ENCODE assay signal across 7 mouse cellular contexts in genomic region chr17:6781273-6781672, GRCm38 (mm10). TPM values are rescaled to one million over a fixed set of nuclear protein-coding genes. Genes with fewer than 3 reads are reported as not detected.
A peak's percentile ranks its signal among the peaks of the same experiment; 100 is the strongest.
DNase-seq lines count a peak whose midpoint lies in the region; ATAC-seq and TF ChIP-seq lines count a peak whose summit lies in the region.

No protein-coding gene starts in this region.

- TF ChIP-seq CTCF in lung, postnatal 0 days (IDR thresholded peaks at IDR 0.05) = no peak
- TF ChIP-seq CTCF in stomach, postnatal 0 days (IDR thresholded peaks at IDR 0.05; ENCODE audit: low read depth) = no peak

- peak overlapping the region; percentile 92 for H3K9ac ChIP-seq in lung, postnatal 0 days (replicated peaks; ENCODE audit: low read depth)
- H3K9ac ChIP-seq in forebrain, embryonic 11.5 days (ENCODE audit: low read length) = no peak overlapping the region
- no peak overlapping the region for H3K9ac ChIP-seq in liver, embryonic 11.5 days (ENCODE audit: low read depth, low read length)
- H3K9ac ChIP-seq in stomach, postnatal 0 days (ENCODE audit: low read length) = peak overlapping the region; percentile 43

- H3K27ac ChIP-seq in lung, postnatal 0 days (ENCODE audit: low read length) = peak overlapping the region; percentile 98
- no peak overlapping the region for H3K27ac ChIP-seq in forebrain, embryonic 11.5 days (ENCODE audit: low read depth, low read length)
- H3K27ac ChIP-seq in liver, embryonic 11.5 days (ENCODE audit: low read depth, low read length) = no peak overlapping the region
- peak overlapping the region; percentile 45; the same call in 1 of the 2 replicates for H3K27ac ChIP-seq in stomach, postnatal 0 days (replicated peaks)

- peak overlapping the region; percentile 95 for H3K4me2 ChIP-seq in lung, postnatal 0 days (replicated peaks; ENCODE audit: low read depth, low read length)
- H3K4me2 ChIP-seq in forebrain, embryonic 11.5 days (ENCODE audit: low read depth, low read length, severe bottlenecking) = peak overlapping the region; percentile 78
- peak overlapping the region; percentile 82 for H3K4me2 ChIP-seq in liver, embryonic 11.5 days
- peak overlapping the region; percentile 92 for H3K4me2 ChIP-seq in stomach, postnatal 0 days (replicated peaks; ENCODE audit: low read depth)

- DNase-seq in lung, postnatal 0 days (ENCODE audit: low spot score) = no peak
- DNase-seq in lung, postnatal 25 days (ENCODE audit: low spot score) = no peak
- DNase-seq in forebrain, embryonic 11.5 days (ENCODE audit: low spot score) = no peak
- DNase-seq in liver, embryonic 11.5 days (ENCODE audit: low spot score) = no peak
- no peak for DNase-seq in stomach, postnatal 0 days (ENCODE audit: low spot score)

- peaks cover 18% of the 10 kb centered on the region for H3K4me1 ChIP-seq in lung, postnatal 0 days (ENCODE audit: insufficient read depth, low read depth, low read length)
- peaks cover 18% of the 10 kb centered on the region for H3K4me1 ChIP-seq in forebrain, embryonic 11.5 days (replicated peaks; ENCODE audit: control insufficient read depth, insufficient read depth, low read length)
- peaks cover 34% of the 10 kb centered on the region for H3K4me1 ChIP-seq in liver, embryonic 11.5 days (replicated peaks; ENCODE audit: control insufficient read depth, insufficient read depth, low read length)
- H3K4me1 ChIP-seq in stomach, postnatal 0 days (replicated peaks; ENCODE audit: control insufficient read depth, insufficient read depth) = no peaks in the 10 kb centered on the region

- no peaks in the 10 kb centered on the region for H3K9me3 ChIP-seq in lung, postnatal 0 days (ENCODE audit: low read length)
- no peaks in the 10 kb centered on the region for H3K9me3 ChIP-seq in forebrain, embryonic 11.5 days (ENCODE audit: control insufficient read depth, low read length)
- H3K9me3 ChIP-seq in liver, embryonic 11.5 days (ENCODE audit: control insufficient read depth, low read length) = no peaks in the 10 kb centered on the region
- no peaks in the 10 kb centered on the region for H3K9me3 ChIP-seq in stomach, postnatal 0 days (ENCODE audit: control insufficient read depth, low read length)

- WGBS in lung, postnatal 0 days = 32% methylated on average over 6 of the region's 6 CpGs
- 56% methylated on average over 6 of the region's 6 CpGs for WGBS in forebrain, embryonic 11.5 days
- 53% methylated on average over 6 of the region's 6 CpGs for WGBS in liver, embryonic 11.5 days
- 33% methylated on average over 6 of the region's 6 CpGs for WGBS in stomach, postnatal 0 days

- no peaks in the 10 kb centered on the region for H3K36me3 ChIP-seq in lung, postnatal 0 days (ENCODE audit: insufficient read depth, low read length)
- no peaks in the 10 kb centered on the region for H3K36me3 ChIP-seq in forebrain, embryonic 11.5 days (ENCODE audit: control insufficient read depth, insufficient read depth, low read length)
- no peaks in the 10 kb centered on the region for H3K36me3 ChIP-seq in liver, embryonic 11.5 days (ENCODE audit: control insufficient read depth, insufficient read depth, low read length)
- no peaks in the 10 kb centered on the region for H3K36me3 ChIP-seq in stomach, postnatal 0 days (ENCODE audit: control insufficient read depth, insufficient read depth, low read length)

- no peaks in the 10 kb centered on the region for H3K27me3 ChIP-seq in lung, postnatal 0 days (replicated peaks; ENCODE audit: insufficient read depth, low read length)
- H3K27me3 ChIP-seq in forebrain, embryonic 11.5 days (ENCODE audit: control insufficient read depth, insufficient read depth, low read length) = peaks cover 2% of the 10 kb centered on the region; the same call in 1 of the 2 replicates
- no peaks in the 10 kb centered on the region for H3K27me3 ChIP-seq in liver, embryonic 11.5 days (replicated peaks; ENCODE audit: control insufficient read depth, insufficient read depth, low read length)
- no peaks in the 10 kb centered on the region for H3K27me3 ChIP-seq in stomach, postnatal 0 days (ENCODE audit: control insufficient read depth, insufficient read depth, low read length)

- no peak for TF ChIP-seq EP300 in lung, postnatal 0 days (IDR thresholded peaks at IDR 0.05)
- TF ChIP-seq EP300 in stomach, postnatal 0 days (optimal IDR thresholded peaks at IDR 0.05) = no peak

- peak overlapping the region; percentile 76 for H3K4me3 ChIP-seq in lung, postnatal 0 days (ENCODE audit: low read depth, low read length)
- peak overlapping the region; percentile 64 for H3K4me3 ChIP-seq in forebrain, embryonic 11.5 days (ENCODE audit: low read depth, low read length)
- H3K4me3 ChIP-seq in liver, embryonic 11.5 days (ENCODE audit: low read depth, low read length) = peak overlapping the region; percentile 89
- H3K4me3 ChIP-seq in stomach, postnatal 0 days (ENCODE audit: low read depth, low read length) = peak overlapping the region; percentile 83

- no peak for ATAC-seq in lung, postnatal 0 days
- no peak for ATAC-seq in forebrain, embryonic 11.5 days (replicated peaks; ENCODE audit: low FRiP score)
- no peak for ATAC-seq in liver, embryonic 11.5 days (replicated peaks; ENCODE audit: low FRiP score)
- no peak for ATAC-seq in stomach, postnatal 0 days (ENCODE audit: low FRiP score, low TSS enrichment)
- no peak for ATAC-seq in megakaryocyte-erythroid progenitor cell, adult 5-6 weeks (replicated peaks; ENCODE audit: low FRiP score, low TSS enrichment, poor library complexity, severe bottlenecking)
- no peak for ATAC-seq in cerebellum, adult (ENCODE audit: insufficient number of reproducible peaks, low FRiP score, low TSS enrichment)

RNA-seq across cellular contexts. Expression of gene Ezr, which starts 1.3 kb away (rescaled TPM):
- polyA plus RNA-seq in lung, postnatal 0 days (2015; fragmentation: Nextera tagmentation; extraction: Ambion mirVana) = 275 and 288 TPM in 2 replicates
- 122 and 135 TPM in 2 replicates for polyA plus RNA-seq in forebrain, embryonic 11.5 days (2014; fragmentation: Nextera tagmentation; extraction: Ambion mirVana)
- polyA plus RNA-seq in liver, embryonic 11.5 days (2014; fragmentation: Nextera tagmentation; extraction: Ambion mirVana) = 96.2 and 97.3 TPM in 2 replicates
- 289 and 299 TPM in 2 replicates for polyA plus RNA-seq in stomach, postnatal 0 days (2015; fragmentation: Nextera tagmentation; extraction: Ambion mirVana)
- total RNA-seq in megakaryocyte-erythroid progenitor cell, adult 5-6 weeks (2014; fragmentation: Nextera tagmentation) = 82.2 and 85.0 TPM in 2 replicates
- total RNA-seq in megakaryocyte-erythroid progenitor cell, adult 5-6 weeks (2017) = 161 and 203 TPM in 2 replicates

Comparison
In these comparisons a context has a peak if more than half of its experiments do, and no peak if none do; other contexts are left out.
1. H3K27ac ChIP-seq: peak in lung, postnatal 0 days (single experiment) and stomach, postnatal 0 days (single experiment); none in forebrain, embryonic 11.5 days (single experiment) and liver, embryonic 11.5 days (single experiment).
2. H3K9ac ChIP-seq: peak in lung, postnatal 0 days (single experiment) and stomach, postnatal 0 days (single experiment); none in forebrain, embryonic 11.5 days (single experiment) and liver, embryonic 11.5 days (single experiment).
3. Peak in every context shown above with its lines, with median percentiles within 50 percentile points of each other: H3K4me2 ChIP-seq and H3K4me3 ChIP-seq.